Mouse (Mus musculus): ENCODE results near the gene Mrto4. TPM values are rescaled to one million over a fixed set of nuclear protein-coding genes. Genes with fewer than 3 reads are reported as not detected.

The Mrto4 gene
- total RNA-seq, 2 experiments from 2014 or later, result 45.2 to 48.2 TPM

- intact Hi-C loops (cut with DNase I), result no loop called here
Observed at GRCm38 (mm10) chr4:139302241-139302640, 50.1 kb downstream of the Mrto4 start.

GRCm38 (mm10) chr4:139301780-139302179 is 50.6 kb downstream of the Mrto4 start:
- intact Hi-C loops (cut with DNase I), result no loop called here
- DNase-seq (ENCODE audit: extremely low spot score in 1 of 2, low spot score in 2 of 2), result no peak

More at GRCm38 (mm10) chr4:139302241-139302640, 50.1 kb downstream of the Mrto4 start:
- DNase-seq (ENCODE audit: extremely low spot score in 1 of 2, low spot score in 2 of 2), result no peak

DNA sequence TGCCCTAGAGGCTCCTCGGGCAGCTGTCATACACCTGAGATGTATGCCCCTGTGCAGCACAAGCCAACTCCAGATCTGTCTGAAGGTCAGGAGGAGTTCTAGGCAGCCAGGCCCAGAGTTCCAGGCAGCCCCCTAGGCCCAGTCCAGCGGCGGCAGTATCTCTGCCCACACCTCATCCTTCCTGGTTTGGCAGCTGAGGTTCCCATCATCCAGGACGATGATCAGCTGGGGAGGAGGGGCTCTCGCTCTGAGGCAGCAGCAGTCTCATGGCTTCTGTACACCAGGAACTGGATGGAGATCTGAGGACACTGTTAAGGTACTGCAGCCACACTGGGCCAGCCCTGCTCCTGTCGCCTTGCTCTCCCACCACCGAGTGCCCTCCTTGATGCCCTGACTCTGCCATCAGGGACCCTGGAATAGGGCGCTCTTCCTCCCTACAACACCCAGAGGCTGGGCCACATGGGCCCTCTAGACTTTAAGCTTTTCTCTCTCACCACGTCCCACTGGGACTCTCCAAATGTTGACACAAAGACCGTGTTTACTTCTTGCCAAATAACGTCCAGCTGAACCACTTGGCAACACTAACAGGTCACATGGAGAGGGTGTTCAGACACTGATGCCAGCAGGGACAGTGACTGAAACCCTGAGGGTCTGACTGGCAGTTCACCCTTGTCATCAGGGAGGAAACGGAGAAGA is 53.6 kb downstream of the Mrto4 start:
- DNase-seq (ENCODE audit: extremely low spot score in 1 of 2, low spot score in 2 of 2), result no peak
- intact Hi-C loops (cut with DNase I), result no loop called here

GRCm38 (mm10) chr4:139297566-139297965 is 54.8 kb downstream of the Mrto4 start:
- peak in 1 of 2 experiments; percentile 68 for DNase-seq (ENCODE audit: extremely low spot score in 1 of 2, low spot score in 2 of 2)
- intact Hi-C loops (cut with DNase I), result no loop called here

Small RNA genes within 50 kb of the gene (microRNA-seq; reads per million reads assigned to microRNA genes)
- gene Gm24245 (not detected), gene Gm25732 (not detected)

Other genes with a start within 250 kb of the Mrto4 start
- 100 to 1,000 TPM; 203 to 215 TPM for gene Minos1, start 221.5 kb downstream of the Mrto4 start, total RNA-seq (2021)
- 100 to 1,000 TPM; 343 to 357 TPM for gene Capzb, start 159.7 kb downstream of the Mrto4 start, total RNA-seq (2021)
- 10 to 100 TPM; 12.6 to 16.6 TPM for gene Pqlc2, start 41.9 kb downstream of the Mrto4 start, total RNA-seq (2021)
- gene Akr7a5, start 41.8 kb downstream of the Mrto4 start, total RNA-seq (2021), result 10 to 100 TPM; 26.7 to 29.6 TPM
- gene Emc1, start within 50 bp of the Mrto4 start, total RNA-seq (2021), result 10 to 100 TPM; 82.3 to 86.0 TPM
- 100 to 1,000 TPM; 161 to 165 TPM for gene Ubr4, start within 50 bp of the Mrto4 start, total RNA-seq (2021)
- gene Iffo2, start 178.0 kb upstream of the Mrto4 start, total RNA-seq (2021), result 10 to 100 TPM; 18.4 to 18.9 TPM